Mouse (Mus musculus): ENCODE data around the gene Cdc20b.

The Cdc20b gene

GRCm38 (mm10) chr13:113100879-113101278, 66.0 kb downstream of the Cdc20b start, which contains the start of gene Gzma:
Gene Gzma (minus strand): TSS chr13:113100981.
- DNase-seq (ENCODE audit: low spot score) = no peak

- DNase-seq (ENCODE audit: low spot score) = no peak
Observed at GRCm38 (mm10) chr13:113101804-113102203, 66.9 kb downstream of the Cdc20b start.

- no peak for DNase-seq (ENCODE audit: low spot score)
Observed at GRCm38 (mm10) chr13:113104759-113105158, 69.8 kb downstream of the Cdc20b start.

DNA sequence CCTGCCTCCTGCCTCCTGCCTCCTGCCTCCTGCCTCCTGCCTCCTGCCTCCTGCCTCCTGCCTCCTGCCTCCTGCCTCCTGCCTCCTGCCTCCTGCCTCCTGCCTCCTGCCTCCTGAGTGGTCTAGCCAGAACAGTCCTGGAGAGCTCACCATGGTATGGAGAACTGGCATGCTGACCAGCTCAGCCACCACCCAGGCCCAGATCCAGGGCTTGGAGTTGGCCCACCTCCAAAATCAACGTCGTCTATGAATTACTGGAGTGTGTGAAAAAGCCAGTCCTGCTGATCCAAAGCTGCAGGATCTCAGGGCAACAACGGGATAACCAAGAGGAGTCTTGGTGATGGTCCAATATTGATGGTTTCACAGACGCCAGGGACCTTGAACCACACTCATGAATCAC, 84.1 kb downstream of the Cdc20b start:
- no peak for DNase-seq (ENCODE audit: low spot score)

GRCm38 (mm10) chr13:113120324-113121237, 85.7 kb downstream of the Cdc20b start:
- DNase-seq (ENCODE audit: low spot score) = no peak

DNA sequence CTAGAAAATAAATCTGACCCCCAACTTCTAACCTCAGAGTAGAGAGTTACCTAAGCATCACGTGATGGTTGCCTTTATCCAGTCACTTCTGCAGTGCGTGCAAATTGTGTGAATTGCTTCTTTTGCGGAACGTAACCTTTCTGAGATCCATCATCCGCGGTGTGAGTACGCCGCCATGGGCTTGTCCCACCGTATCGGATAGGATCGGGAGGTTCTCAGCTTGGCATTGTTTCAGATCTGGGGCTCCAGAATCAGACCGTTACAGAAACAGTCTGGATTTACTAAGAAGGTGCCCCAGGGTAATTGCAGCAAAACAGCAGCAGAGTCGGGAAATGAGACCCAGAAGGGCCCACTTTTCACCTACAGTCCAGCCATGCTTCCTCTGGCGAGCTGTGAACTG, 86.4 kb downstream of the Cdc20b start:
- no peak for DNase-seq (ENCODE audit: low spot score)

- no peak for DNase-seq (ENCODE audit: low spot score)
Observed at GRCm38 (mm10) chr13:113129974-113130373, 95.1 kb downstream of the Cdc20b start.

GRCm38 (mm10) chr13:113139597-113139996, 104.7 kb downstream of the Cdc20b start:
- no peak for DNase-seq (ENCODE audit: low spot score)
